ENCODE assay signal across 20 mouse cellular contexts in genomic region chr2:103372541-103372940, GRCm38 (mm10). TPM values are rescaled to one million over a fixed set of nuclear protein-coding genes. Genes with fewer than 3 reads are reported as not detected.
A peak's percentile ranks its signal among the peaks of the same experiment; 100 is the strongest.
DNase-seq lines count a peak whose midpoint lies in the region; ATAC-seq lines count a peak whose summit lies in the region.
"Had no signal": no experiment of that assay in that cellular context is flagged by ENCODE, and none has a peak within 500 bp of the region (broad histone marks: within the 10 kb centered on the region; RNA-seq: fewer than 3 reads in every experiment).

No protein-coding gene starts in this region.

- no peaks in the 10 kb centered on the region for H3K4me1 ChIP-seq in forebrain, embryonic 14.5 days (ENCODE audit: control insufficient read depth, insufficient read depth, low read length)
- no peaks in the 10 kb centered on the region for H3K4me1 ChIP-seq in forebrain, embryonic 11.5 days (replicated peaks; ENCODE audit: control insufficient read depth, insufficient read depth, low read length)
- no peaks in the 10 kb centered on the region for H3K4me1 ChIP-seq in midbrain, embryonic 16.5 days (ENCODE audit: control insufficient read depth, insufficient read depth, low read length)
- H3K4me1 ChIP-seq: heart, embryonic 10.5 days; hindbrain, embryonic 13.5 days; intestine, embryonic 15.5 days had no signal

- no peak overlapping the region for H3K27ac ChIP-seq in forebrain, embryonic 14.5 days (ENCODE audit: low read depth, low read length)
- no peak overlapping the region for H3K27ac ChIP-seq in forebrain, embryonic 11.5 days (ENCODE audit: low read depth, low read length)
- H3K27ac ChIP-seq in midbrain, embryonic 16.5 days (ENCODE audit: low read length): no peak overlapping the region
- H3K27ac ChIP-seq: forebrain, embryonic 12.5 days; heart, embryonic 10.5 days; hindbrain, embryonic 13.5 days; intestine, embryonic 15.5 days had no signal

- no peaks in the 10 kb centered on the region for H3K36me3 ChIP-seq in forebrain, embryonic 14.5 days (ENCODE audit: control insufficient read depth, insufficient read depth, low read length)
- H3K36me3 ChIP-seq in forebrain, embryonic 11.5 days (ENCODE audit: control insufficient read depth, insufficient read depth, low read length): no peaks in the 10 kb centered on the region
- no peaks in the 10 kb centered on the region for H3K36me3 ChIP-seq in midbrain, embryonic 16.5 days (ENCODE audit: control insufficient read depth, insufficient read depth, low read length)
- H3K36me3 ChIP-seq: forebrain, embryonic 12.5 days; heart, embryonic 10.5 days; hindbrain, embryonic 13.5 days; intestine, embryonic 15.5 days had no signal

- H3K4me3 ChIP-seq in forebrain, embryonic 14.5 days (ENCODE audit: low read depth, low read length): no peak overlapping the region
- H3K4me3 ChIP-seq in forebrain, embryonic 11.5 days (ENCODE audit: low read depth, low read length): no peak overlapping the region
- H3K4me3 ChIP-seq in midbrain, embryonic 16.5 days (ENCODE audit: low read depth, low read length): no peak overlapping the region
- H3K4me3 ChIP-seq: forebrain, embryonic 12.5 days; heart, embryonic 10.5 days; hindbrain, embryonic 13.5 days; intestine, embryonic 15.5 days had no signal

- no peaks in the 10 kb centered on the region for H3K9me3 ChIP-seq in forebrain, embryonic 14.5 days (replicated peaks; ENCODE audit: control insufficient read depth, low read length)
- H3K9me3 ChIP-seq in forebrain, embryonic 11.5 days (ENCODE audit: control insufficient read depth, low read length): no peaks in the 10 kb centered on the region
- H3K9me3 ChIP-seq in midbrain, embryonic 16.5 days (replicated peaks; ENCODE audit: control insufficient read depth, low read length, poor library complexity, severe bottlenecking): no peaks in the 10 kb centered on the region
- H3K9me3 ChIP-seq: forebrain, embryonic 12.5 days; heart, embryonic 10.5 days; hindbrain, embryonic 13.5 days; intestine, embryonic 15.5 days had no signal

- no peak overlapping the region for H3K9ac ChIP-seq in forebrain, embryonic 14.5 days (ENCODE audit: low read length)
- H3K9ac ChIP-seq in forebrain, embryonic 11.5 days (ENCODE audit: low read length): no peak overlapping the region
- no peak overlapping the region for H3K9ac ChIP-seq in midbrain, embryonic 16.5 days (ENCODE audit: low read depth, low read length)
- H3K9ac ChIP-seq: forebrain, embryonic 12.5 days; hindbrain, embryonic 13.5 days; intestine, embryonic 15.5 days had no signal

- no peaks in the 10 kb centered on the region for H3K27me3 ChIP-seq in forebrain, embryonic 14.5 days (replicated peaks; ENCODE audit: control insufficient read depth, insufficient read depth, low read length)
- H3K27me3 ChIP-seq in forebrain, embryonic 11.5 days (ENCODE audit: control insufficient read depth, insufficient read depth, low read length): no peaks in the 10 kb centered on the region
- no peaks in the 10 kb centered on the region for H3K27me3 ChIP-seq in midbrain, embryonic 16.5 days (ENCODE audit: control insufficient read depth, insufficient read depth, low read depth, low read length)
- H3K27me3 ChIP-seq: CH12.LX; forebrain, embryonic 12.5 days; hindbrain, embryonic 13.5 days; intestine, embryonic 15.5 days had no signal

- H3K4me2 ChIP-seq in forebrain, embryonic 14.5 days (ENCODE audit: low read length): no peak overlapping the region
- no peak overlapping the region for H3K4me2 ChIP-seq in forebrain, embryonic 11.5 days (ENCODE audit: low read depth, low read length, severe bottlenecking)
- H3K4me2 ChIP-seq in midbrain, embryonic 16.5 days (ENCODE audit: low read length): no peak overlapping the region
- H3K4me2 ChIP-seq: forebrain, embryonic 12.5 days; hindbrain, embryonic 13.5 days; intestine, embryonic 15.5 days had no signal

- peak; percentile 7 for DNase-seq in forebrain, embryonic 14.5 days (ENCODE audit: low spot score)
- DNase-seq in forebrain, embryonic 11.5 days (ENCODE audit: low spot score): no peak
- DNase-seq in layer of hippocampus, adult 9-11 months: peak; percentile 8
- no peak for DNase-seq in layer of hippocampus, postnatal 14 days (ENCODE audit: low spot score in 2 of 2)
- peak; percentile 52 for DNase-seq in R1 (ENCODE audit: low read depth, low spot score)
- peak; percentile 78 for DNase-seq in retina, postnatal 1 day
- DNase-seq: adrenal gland, postnatal 10 days; cerebellum, adult 2 months; cerebellum, postnatal 10 days; gastrocnemius, postnatal 36 days; heart, adult 18-20 months; heart, postnatal 10 days had no signal

- ATAC-seq in forebrain, embryonic 14.5 days: no peak
- no peak for ATAC-seq in forebrain, embryonic 11.5 days (replicated peaks; ENCODE audit: low FRiP score)
- ATAC-seq in CD4-positive, CD25-positive, alpha-beta regulatory T cell, adult 4 months: no peak
- ATAC-seq in midbrain, embryonic 16.5 days: no peak
- ATAC-seq: intestine, embryonic 15.5 days had no signal

- 65% methylated on average over 5 of the region's 5 CpGs for WGBS in forebrain, embryonic 14.5 days
- WGBS in forebrain, embryonic 11.5 days: 75% methylated on average over 5 of the region's 5 CpGs
- 72% methylated on average over 5 of the region's 5 CpGs for WGBS in midbrain, embryonic 16.5 days

RNA-seq across cellular contexts. Expression of gene Elf5, which starts 38.9 kb away (rescaled TPM):
- polyA plus RNA-seq in forebrain, embryonic 14.5 days (2014; fragmentation: Nextera tagmentation; extraction: Ambion mirVana): not detected in 2 replicates
- polyA plus RNA-seq in forebrain, embryonic 11.5 days (2014; fragmentation: Nextera tagmentation; extraction: Ambion mirVana): 0.11 and 0.12 TPM in 2 replicates
- 1 to 10 TPM; 1.8 to 1.9 TPM for total RNA-seq in layer of hippocampus, postnatal 14 days (2021)
- not detected for polyA plus RNA-seq in CD4-positive, CD25-positive, alpha-beta regulatory T cell, adult 4 months (2017; shearing (Covaris generic))
- polyA plus RNA-seq in midbrain, embryonic 16.5 days (2015; fragmentation: Nextera tagmentation; extraction: Ambion mirVana): not detected in 2 replicates
- total RNA-seq: adrenal gland, postnatal 10 days; CH12.LX; gastrocnemius, postnatal 36 days; heart, adult 18-20 months; heart, postnatal 10 days; hematopoietic stem cell, adult 5-6 weeks had no signal
- polyA plus RNA-seq: heart, embryonic 10.5 days; hindbrain, embryonic 13.5 days had no signal

Comparison
In these comparisons a context has a peak if more than half of its experiments do, and no peak if none do; other contexts are left out.
1. DNase-seq: peak in forebrain, embryonic 14.5 days (single experiment), layer of hippocampus, adult 9-11 months (single experiment), R1 (single experiment) and retina, postnatal 1 day (single experiment); none in forebrain, embryonic 11.5 days (single experiment) and layer of hippocampus, postnatal 14 days (0 of 2).